Mouse (Mus musculus): ENCODE results near the gene R3hdm1.
"Not testable (repeated sequence)": the region's sequence is repeated elsewhere in the genome, so short reads cannot be mapped to it uniquely, and the experiment has no call there.

R3hdm1 gene

DNA sequence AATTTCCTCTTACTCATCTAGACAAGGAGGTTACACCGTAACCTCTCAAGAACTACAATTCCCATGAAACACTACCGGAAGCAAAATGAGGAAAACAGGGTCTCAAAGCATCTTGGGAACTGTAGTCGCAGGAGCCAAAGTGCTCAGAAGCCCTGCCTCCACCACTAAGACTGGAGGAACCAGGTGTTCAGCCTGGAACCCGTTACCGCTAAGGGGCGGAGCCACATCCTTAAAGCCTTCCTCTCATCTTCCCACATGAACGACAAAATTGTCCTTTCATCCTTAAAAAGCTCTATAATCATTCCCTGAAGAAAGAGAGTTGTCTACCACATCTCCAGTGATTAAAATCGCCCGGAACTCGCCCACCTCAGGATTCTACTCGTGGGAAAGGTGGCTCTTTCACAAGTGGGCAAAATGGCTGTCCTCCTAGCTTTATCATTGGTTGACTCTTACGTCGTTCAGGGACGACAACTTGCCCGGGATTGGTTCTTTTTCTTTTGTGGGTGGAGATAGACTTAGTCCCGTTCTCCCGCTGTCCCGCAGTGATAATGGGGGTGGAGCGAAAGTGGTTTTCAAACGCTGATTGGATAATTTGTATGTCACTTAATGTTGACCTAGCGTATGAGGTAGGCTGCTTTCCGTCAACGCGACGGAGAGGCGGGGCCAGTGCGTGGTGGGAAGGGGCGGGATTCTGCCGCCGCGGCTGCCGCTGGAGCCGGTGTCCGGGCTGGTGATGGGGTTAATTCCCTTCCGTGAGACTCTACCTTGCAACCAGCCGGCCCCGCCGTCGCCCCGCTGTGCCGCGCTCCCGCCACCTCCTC lies at the start of gene R3hdm1, which contains the start of gene Zranb3:
R3hdm1 (plus strand) TSS at position 661 of the 821 bp plus-strand sequence.
Zranb3 (minus strand) TSS at position 407 of the 821 bp plus-strand sequence.
- peak; percentile 96 for DNase-seq

- no peak for DNase-seq
Measured at GRCm38 (mm10) chr1:128057269-128057668, 45.8 kb upstream of the R3hdm1 start.

GRCm38 (mm10) chr1:128058625-128059024 lies 44.5 kb upstream of the R3hdm1 start:
- no peak for DNase-seq

- DNase-seq: no peak
Measured at GRCm38 (mm10) chr1:128060655-128061344, 42.3 kb upstream of the R3hdm1 start.

GRCm38 (mm10) chr1:128061401-128061800 lies 41.7 kb upstream of the R3hdm1 start:
- no peak for DNase-seq

DNA sequence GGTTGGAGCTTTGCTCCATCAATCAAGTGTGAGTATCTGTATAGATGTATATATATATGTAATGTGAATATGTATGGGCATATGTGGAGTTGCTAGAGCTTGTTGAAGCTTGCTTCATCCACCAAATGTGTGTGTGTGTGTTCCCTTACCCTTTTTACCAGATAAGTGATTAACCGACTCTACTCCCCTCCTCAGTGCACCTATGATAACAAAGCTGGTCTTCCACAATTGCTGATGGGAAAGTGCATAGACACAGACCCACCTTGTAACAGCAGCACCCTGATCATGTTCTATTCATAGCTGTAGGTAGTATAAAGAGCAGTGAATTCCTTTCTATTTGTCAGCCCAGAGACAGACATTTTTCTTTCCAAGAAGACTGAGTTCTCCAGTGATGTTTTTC lies 40.9 kb upstream of the R3hdm1 start:
- DNase-seq: no peak

DNA sequence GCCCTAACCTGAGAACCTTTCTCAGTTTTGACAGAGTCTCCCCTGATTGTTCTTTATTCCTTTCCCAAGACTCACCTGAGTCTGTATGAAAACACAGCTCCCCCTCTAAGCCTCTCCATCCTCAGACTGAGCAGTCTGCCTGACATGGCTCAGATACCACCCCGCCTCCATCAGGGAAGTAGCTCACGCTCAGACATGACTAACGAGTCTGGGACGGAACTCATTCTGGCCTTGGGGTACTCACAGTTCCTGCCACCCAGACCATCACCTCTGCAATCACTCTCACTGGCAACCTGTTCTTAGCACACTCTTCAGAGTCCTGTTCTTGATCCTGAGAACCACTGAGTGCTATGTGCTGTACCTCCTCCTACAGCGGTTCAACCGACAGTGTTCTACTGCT lies 38.4 kb upstream of the R3hdm1 start:
- DNase-seq: no peak

DNA sequence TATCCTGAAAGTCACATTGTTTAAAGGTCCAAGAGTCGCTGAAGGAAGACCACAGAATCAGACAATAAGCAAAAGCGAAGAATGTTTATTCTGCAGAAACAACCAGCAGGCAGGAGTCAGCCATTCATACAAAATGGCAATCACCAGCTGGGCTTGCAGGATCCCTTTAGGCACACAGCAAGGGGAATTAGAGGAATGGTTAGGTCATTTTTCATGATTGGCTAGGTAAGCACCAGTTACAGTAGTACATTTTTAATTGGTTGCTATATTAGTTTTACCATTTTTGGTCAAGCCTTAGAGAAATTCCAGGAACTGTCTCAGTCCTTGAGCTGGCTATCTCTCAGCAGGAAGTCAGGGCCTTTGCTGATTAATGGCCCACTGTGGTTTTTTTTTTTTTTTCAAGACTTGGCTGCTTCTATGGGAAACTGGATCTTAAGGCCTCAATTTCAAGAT lies 34.1 kb upstream of the R3hdm1 start:
- DNase-seq: no peak

DNA sequence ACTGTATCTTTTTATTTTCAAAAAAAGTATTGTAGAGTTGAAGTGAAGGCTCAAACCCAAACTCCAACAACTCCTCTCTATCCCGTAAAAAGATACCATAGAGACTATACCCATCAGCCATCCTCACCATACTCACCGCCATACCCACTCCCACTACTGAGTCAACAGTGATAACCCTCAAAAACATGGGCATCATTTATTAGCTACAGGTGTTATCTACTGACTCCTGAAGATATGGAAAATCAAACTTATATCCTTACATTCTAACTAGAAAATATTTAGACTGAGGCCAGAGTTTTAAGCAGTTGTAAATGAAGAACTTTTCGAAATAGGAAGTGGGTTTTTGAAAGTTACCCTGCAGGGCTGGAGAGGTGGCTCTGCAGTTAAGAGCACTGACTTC lies 33.1 kb upstream of the R3hdm1 start:
- DNase-seq: no peak

- no peak for DNase-seq
Measured at GRCm38 (mm10) chr1:128073051-128073450, 30.1 kb upstream of the R3hdm1 start.

DNA sequence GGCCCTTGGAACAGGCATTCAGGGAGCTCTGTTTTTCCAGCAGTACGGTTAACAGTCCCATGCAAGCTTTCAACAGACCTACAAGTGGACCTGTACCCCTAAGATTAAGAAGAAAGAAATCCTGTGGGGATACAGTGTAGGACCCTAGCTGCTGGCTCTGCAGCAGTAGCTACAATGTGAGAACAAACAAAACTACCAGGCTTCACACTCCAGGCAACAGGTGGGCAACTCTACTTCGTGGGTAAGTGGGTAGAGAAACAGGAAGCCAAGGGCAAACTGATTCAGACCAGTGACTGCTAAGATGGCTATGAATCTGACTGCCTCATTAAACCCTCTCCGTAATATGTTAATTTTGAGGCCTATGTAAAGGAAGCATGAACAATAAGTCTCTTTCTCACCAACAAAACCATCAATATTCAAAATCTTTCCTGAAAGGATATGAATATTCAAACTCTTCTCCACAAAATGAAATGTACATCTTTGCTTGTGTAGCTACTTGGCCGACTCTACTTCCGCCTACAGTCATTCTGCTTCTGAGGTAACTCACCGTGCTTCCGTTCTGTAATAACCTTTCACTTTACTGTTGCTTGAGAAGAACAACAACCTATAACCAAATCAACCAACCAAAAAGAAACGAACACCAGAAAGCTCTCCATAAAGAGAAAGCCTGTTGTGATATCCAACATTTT lies 26.2 kb upstream of the R3hdm1 start:
- no peak for DNase-seq

- no peak for DNase-seq
Measured at GRCm38 (mm10) chr1:128077788-128078187, 25.3 kb upstream of the R3hdm1 start.

GRCm38 (mm10) chr1:128078646-128079045 lies 24.5 kb upstream of the R3hdm1 start:
- DNase-seq: no peak

DNA sequence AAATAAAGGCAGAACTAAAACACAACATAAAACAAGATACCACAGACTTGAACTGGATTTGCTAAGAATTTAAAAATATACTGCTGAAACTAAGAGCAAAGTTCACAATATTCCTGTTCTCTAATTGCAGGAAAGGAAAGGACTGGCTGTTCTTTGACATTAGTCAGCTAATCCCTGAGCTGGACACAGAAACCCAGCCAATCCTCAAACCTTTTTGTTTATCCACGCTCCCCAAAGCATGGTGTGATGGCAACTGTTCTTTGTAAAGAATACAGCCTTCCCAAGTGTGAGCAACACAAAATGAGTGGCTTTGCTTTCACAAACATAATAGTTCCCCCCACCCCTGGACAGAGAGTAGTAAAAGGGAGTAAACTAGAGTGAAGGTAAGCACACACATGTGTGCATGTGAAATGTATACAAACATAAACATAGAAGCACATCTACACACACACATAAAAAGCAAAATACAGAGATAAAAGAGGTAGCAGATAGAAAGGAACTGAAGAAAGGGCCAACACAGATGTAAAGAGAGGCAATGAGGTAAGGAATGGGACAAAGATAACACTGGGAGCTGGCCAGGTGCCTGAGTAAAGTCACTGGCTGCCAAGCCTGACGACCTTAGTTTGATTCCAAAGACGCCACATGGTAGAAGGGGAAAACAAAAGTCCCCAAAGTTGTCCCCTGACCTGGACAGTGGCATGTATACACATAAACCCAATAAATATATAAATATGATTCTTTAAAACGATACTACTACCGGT lies 22.0 kb upstream of the R3hdm1 start:
- DNase-seq: no peak

GRCm38 (mm10) chr1:128081873-128082272 lies 21.2 kb upstream of the R3hdm1 start:
- DNase-seq: no peak

DNA sequence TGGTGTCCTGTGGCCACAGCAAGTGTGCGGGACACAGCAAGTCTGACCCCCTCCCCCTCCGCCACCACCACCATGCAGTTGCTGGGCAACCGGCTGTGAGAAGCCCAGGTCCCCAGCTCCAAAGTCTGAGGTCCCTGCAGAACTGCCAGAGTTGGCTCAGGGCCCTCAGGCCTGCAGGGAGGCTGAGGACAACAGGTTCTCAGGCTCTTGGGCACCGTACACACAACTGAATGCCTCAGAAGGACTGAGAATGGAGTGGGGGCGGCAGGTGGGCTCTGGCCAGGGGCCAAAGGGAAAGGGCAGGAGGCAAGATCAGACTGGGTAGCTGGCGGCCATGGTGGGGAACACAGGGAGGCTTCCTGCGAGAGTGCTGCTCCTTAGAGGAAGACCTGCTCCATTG lies 20.3 kb upstream of the R3hdm1 start:
- DNase-seq: no peak

GRCm38 (mm10) chr1:128094686-128095085 lies 8.4 kb upstream of the R3hdm1 start:
- DNase-seq: no peak

GRCm38 (mm10) chr1:128098309-128098708 lies 4.8 kb upstream of the R3hdm1 start:
- no peak for DNase-seq

- peak; percentile 52 for DNase-seq
Measured at GRCm38 (mm10) chr1:128102251-128102640, 855 bp upstream of the R3hdm1 start.

- no peak for DNase-seq
Measured at GRCm38 (mm10) chr1:128103520-128104088, 503 bp downstream of the R3hdm1 start.

DNA sequence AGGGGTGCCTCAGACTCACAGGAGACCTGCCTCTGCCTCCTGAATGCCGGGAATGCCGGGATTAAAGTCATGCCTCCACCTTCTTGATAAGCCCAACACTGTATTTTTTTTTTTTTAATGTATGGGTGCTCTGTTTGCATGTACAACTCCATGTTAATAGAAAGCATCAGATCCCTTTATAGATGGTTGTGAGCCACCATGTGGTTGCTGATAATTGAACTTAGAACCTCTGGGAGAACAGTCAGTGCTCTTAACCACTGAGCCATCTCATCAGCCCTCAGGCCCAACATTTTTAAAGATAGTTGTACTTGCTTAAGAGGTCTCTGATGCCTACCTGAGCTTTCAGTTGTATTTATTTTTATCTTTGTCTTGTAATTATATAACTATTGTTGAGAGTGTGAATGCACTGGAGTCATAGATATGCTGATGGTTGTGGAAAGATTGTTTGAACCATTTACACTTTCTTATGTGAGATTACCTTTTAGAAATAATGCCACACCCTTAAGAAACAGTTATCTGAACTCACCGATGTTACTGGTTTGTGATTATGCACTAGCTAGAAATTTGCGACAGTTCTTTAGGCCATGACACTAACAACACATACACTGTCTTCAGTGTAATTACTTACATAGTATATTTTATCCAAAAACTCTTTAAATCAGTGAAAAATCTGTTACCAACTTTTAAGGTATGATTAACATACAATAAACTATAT lies 18.0 kb downstream of the R3hdm1 start:
- no peak for DNase-seq

DNA sequence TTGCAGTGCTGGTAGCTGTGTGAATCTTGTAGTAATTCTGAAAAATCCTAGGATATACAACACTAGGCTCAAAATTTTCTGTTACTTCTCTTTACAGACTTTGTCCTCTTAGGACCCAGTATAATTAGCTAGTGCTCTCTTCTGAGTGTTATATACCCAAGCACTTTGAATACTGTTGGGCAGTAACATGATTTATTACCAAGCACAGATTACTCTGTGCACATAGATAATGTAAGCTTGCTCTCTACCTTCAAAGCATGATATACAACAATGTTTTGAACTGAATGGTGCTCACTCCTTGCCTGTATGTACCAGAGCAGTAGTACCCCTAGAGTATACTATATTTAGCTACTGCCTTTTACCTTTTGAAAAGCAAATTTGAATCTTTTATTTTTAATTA lies 33.1 kb downstream of the R3hdm1 start:
- DNase-seq: not testable (repeated sequence)
